Mouse (Mus musculus) R1 (cell line): ENCODE measurements around the gene Echdc2.
A peak's percentile ranks its signal among the peaks of the same experiment; 100 is the strongest.

Experiments used
- DNase-seq: peaks from one replicate; pipeline ENCODE4 v3.0.0-alpha.2; 2018; ENCODE audit warnings: low read depth, low spot score

The Echdc2 gene

GRCm38 (mm10) chr4:108199236-108199635 is 34.0 kb downstream of the Echdc2 start:
- no peak for DNase-seq

- no peak for DNase-seq
These were observed 39.4 kb downstream of the Echdc2 start for GRCm38 (mm10) chr4:108204629-108205028.

GRCm38 (mm10) chr4:108213023-108213422 is 47.8 kb downstream of the Echdc2 start:
- DNase-seq = no peak

- DNase-seq = peak; percentile 76
These were observed 52.3 kb downstream of the Echdc2 start, which contains the start of gene Zyg11a for GRCm38 (mm10) chr4:108217332-108218179. Zyg11a (minus strand) TSS chr4:108218048.

- peak; percentile 100 for DNase-seq
These were observed 53.8 kb downstream of the Echdc2 start for GRCm38 (mm10) chr4:108219019-108219418.

- DNase-seq = no peak
These were observed 57.3 kb downstream of the Echdc2 start for GRCm38 (mm10) chr4:108222507-108222906.

- DNase-seq = no peak
These were observed 60.2 kb downstream of the Echdc2 start for GRCm38 (mm10) chr4:108225341-108225872.
